Mouse (Mus musculus) liver, adult 2 months (tissue): Measurements from ENCODE around the gene Nop2. TPM values are rescaled to one million over a fixed set of nuclear protein-coding genes. Genes with fewer than 3 reads are reported as not detected.
"Not testable (repeated sequence)": the region's sequence is repeated elsewhere in the genome, so short reads cannot be mapped to it uniquely, and the experiment has no call there.

ENCODE experiments used
- DNase-seq: peaks from one replicate; pipeline ENCODE4 v3.0.0-alpha.2; 2011; ENCODE audit warnings: low read depth, low spot score; ENCODE audit errors: extremely low read depth
- H3K27ac ChIP-seq: fragments of 200-500 bp; replicated peaks from 2 replicates; pipeline ENCODE4 v1.5.1; 2012; ENCODE audit warnings: low read depth, mild to moderate bottlenecking, control low read depth, inconsistent platforms, low read length; ENCODE audit not compliant: insufficient read depth
- H3K27me3 ChIP-seq: fragments of 200-500 bp; 2 replicates; pipeline ENCODE4 v1.6.1; 2012; ENCODE audit warnings: mild to moderate bottlenecking, moderate library complexity, low read length, inconsistent platforms; ENCODE audit not compliant: control insufficient read depth, insufficient read depth
- H3K36me3 ChIP-seq: fragments of 200-500 bp; 2 replicates; pipeline ENCODE4 v1.6.1; 2012; ENCODE audit warnings: low read length, inconsistent platforms; ENCODE audit not compliant: control insufficient read depth, insufficient read depth
- H3K4me1 ChIP-seq: fragments of 200-500 bp; 2 replicates; pipeline ENCODE4 v1.6.1; 2011; ENCODE audit warnings: low read length; ENCODE audit not compliant: control insufficient read depth, insufficient read depth
- H3K4me3 ChIP-seq: fragments of 200-500 bp; 2 replicates; pipeline ENCODE4 v1.5.1; 2011; ENCODE audit warnings: low read depth, mild to moderate bottlenecking, control low read depth, low read length, moderate library complexity; ENCODE audit not compliant: insufficient read depth
- H3K79me2 ChIP-seq: fragments of 200-500 bp; 2 replicates; pipeline ENCODE4 v1.6.1; 2012; ENCODE audit warnings: inconsistent platforms, mild to moderate bottlenecking, low read length, moderate library complexity; ENCODE audit not compliant: control insufficient read depth, insufficient read depth
- H3K9ac ChIP-seq: fragments of 200-500 bp; 2 replicates; pipeline ENCODE4 v1.6.1; 2012; ENCODE audit warnings: low read depth, mild to moderate bottlenecking, control low read depth, inconsistent platforms, low read length
- CTCF ChIP-seq: fragments of 200-500 bp; IDR thresholded peaks from 2 replicates; pipeline ENCODE4 v1.5.1; 2011; ENCODE audit warnings: low read depth, low read length, control low read depth
- POLR2A ChIP-seq: fragments of 200-500 bp; IDR thresholded peaks from 2 replicates; pipeline ENCODE4 v1.6.1; 2011; ENCODE audit warnings: low read length, control low read depth; ENCODE audit not compliant: insufficient read depth; ENCODE audit errors: extremely low read depth
- WGBS: fragments of 180-500 bp; shearing (Covaris S2); methylation state at CpG from one replicate; pipeline ENCODE4 v1.1.7; 2018; 5-methylcytosine and 5-hydroxymethylcytosine counted together
- polyA plus RNA-seq: library from polyadenylated mRNA; depleted of rRNA; stranded (reverse); fragments of >200 nt; gene quantifications from 2 replicates; pipeline ENCODE4 v1.2.3, GENCODE M21; 2012
- total RNA-seq: library from RNA; depleted of rRNA; stranded (reverse); fragments of >200 nt; gene quantifications from 2 replicates; pipeline ENCODE4 v1.2.3, GENCODE M21; 2014

The Nop2 gene
- total and polyA plus RNA-seq, 2 experiments: 8.2 to 11.0 TPM

- peak; percentile 24; the same call in 1 of the 2 replicates for TF ChIP-seq CTCF
These were observed 30.3 kb downstream of the Nop2 start for GRCm38 (mm10) chr6:125161971-125162370.

GRCm38 (mm10) chr6:125162615-125163305, 31.1 kb downstream of the Nop2 start:
- H3K4me3 ChIP-seq, DNase-seq, H3K36me3 ChIP-seq, H3K27ac ChIP-seq, H3K27me3 ChIP-seq, H3K4me1 ChIP-seq: not testable (repeated sequence)
- peaks cover 14% of the 10 kb centered on the region; the same call in 1 of the 2 replicates for H3K79me2 ChIP-seq
- WGBS: 67% methylated on average over 12 of the region's 16 CpGs
- 0 out of 2 replicates have a peak overlapping the region, but pooled peaks have one; percentile 10 for H3K9ac ChIP-seq

More at GRCm38 (mm10) chr6:125161971-125162370, 30.3 kb downstream of the Nop2 start:
- H3K27ac ChIP-seq, H3K27me3 ChIP-seq, H3K36me3 ChIP-seq, H3K9ac ChIP-seq, H3K4me1 ChIP-seq, H3K4me3 ChIP-seq: not testable (repeated sequence)
- WGBS: 7% methylated on average over 4 of the region's 5 CpGs
- DNase-seq: peak; percentile 52
- H3K79me2 ChIP-seq: peaks cover 14% of the 10 kb centered on the region; the same call in 1 of the 2 replicates

GRCm38 (mm10) chr6:125163801-125164657, 32.3 kb downstream of the Nop2 start:
- H3K36me3 ChIP-seq: peaks cover 6% of the 10 kb centered on the region
- H3K4me3 ChIP-seq: peak overlapping the region; percentile 95
- H3K79me2 ChIP-seq: peaks cover 14% of the 10 kb centered on the region; the same call in 1 of the 2 replicates
- H3K9ac ChIP-seq: peak overlapping the region; percentile 95
- TF ChIP-seq CTCF (no peak), POLR2A (no peak)
- DNase-seq: peak; percentile 93
- peaks cover 8% of the 10 kb centered on the region for H3K4me1 ChIP-seq
- 4% methylated on average over 20 of the region's 20 CpGs for WGBS
- peak overlapping the region; percentile 91 for H3K27ac ChIP-seq
- no peaks in the 10 kb centered on the region for H3K27me3 ChIP-seq

GRCm38 (mm10) chr6:125164672-125165327, 33.1 kb downstream of the Nop2 start:
- Histone ChIP-seq H3K36me3 (peaks cover 6% of the 10 kb centered on the region), H3K9ac (peak overlapping the region; percentile 95), H3K27ac (peak overlapping the region; percentile 91), H3K4me3 (peak overlapping the region; percentile 95), H3K79me2 (peaks cover 14% of the 10 kb centered on the region; the same call in 1 of the 2 replicates), H3K27me3 (no peaks in the 10 kb centered on the region), H3K4me1 (peaks cover 8% of the 10 kb centered on the region)
- TF ChIP-seq CTCF: no peak
- TF ChIP-seq POLR2A: no peak
- under 1% methylated on average over 39 of the region's 39 CpGs for WGBS
- DNase-seq: peak; percentile 58

- H3K36me3 ChIP-seq: peaks cover 6% of the 10 kb centered on the region
- H3K4me1 ChIP-seq: peaks cover 8% of the 10 kb centered on the region
- peak overlapping the region; percentile 95 for H3K9ac ChIP-seq
- TF ChIP-seq POLR2A (peak; percentile 100), CTCF (no peak)
- H3K27me3 ChIP-seq: no peaks in the 10 kb centered on the region
- DNase-seq: peak; percentile 94
- H3K27ac ChIP-seq: peak overlapping the region; percentile 95
- peak overlapping the region; percentile 95 for H3K4me3 ChIP-seq
- WGBS: under 1% methylated on average over 36 of the region's 36 CpGs
- peaks cover 14% of the 10 kb centered on the region; the same call in 1 of the 2 replicates for H3K79me2 ChIP-seq
These were observed 33.7 kb downstream of the Nop2 start for GRCm38 (mm10) chr6:125165328-125165891.
